Mouse (Mus musculus): ENCODE data around the gene Gm9507. TPM values are rescaled to one million over a fixed set of nuclear protein-coding genes. Genes with fewer than 3 reads are reported as not detected.

Gene Gm9507
- polyA plus RNA-seq (2012; rRNA removed) = not detected in 2 replicates

GRCm38 (mm10) chr10:77811743-77812142 lies at the start of gene Gm9507:
Gene Gm9507, minus strand, starts transcription at chr10:77811843.
- Histone ChIP-seq H3K4me1 (ENCODE audit: control insufficient read depth, insufficient read depth, insufficient read length) (no peaks in the 10 kb centered on the region), H3K36me3 (ENCODE audit: control insufficient read depth, insufficient read depth, low read length) (no peaks in the 10 kb centered on the region), H3K27ac (ENCODE audit: insufficient read depth, low read length) (no peak within 1 kb of the TSS), H3K4me3 (ENCODE audit: extremely low read depth, insufficient read depth, insufficient read length) (no peak within 1 kb of the TSS), H3K27me3 (ENCODE audit: control insufficient read depth, insufficient read depth, low read length) (no peaks in the 10 kb centered on the region)
- WGBS = 71% methylated on average over 5 of the region's 5 CpGs
- no peak for TF ChIP-seq CTCF (IDR thresholded peaks at IDR 0.05; ENCODE audit: extremely low read depth, insufficient read depth, insufficient read length, insufficient replicate concordance)
- TF ChIP-seq POLR2A (IDR thresholded peaks at IDR 0.05; ENCODE audit: low read depth, low read length) = no peak
- DNase-seq (ENCODE audit: low read depth in 1 of 2, low spot score in 2 of 2) = no peak

DNA sequence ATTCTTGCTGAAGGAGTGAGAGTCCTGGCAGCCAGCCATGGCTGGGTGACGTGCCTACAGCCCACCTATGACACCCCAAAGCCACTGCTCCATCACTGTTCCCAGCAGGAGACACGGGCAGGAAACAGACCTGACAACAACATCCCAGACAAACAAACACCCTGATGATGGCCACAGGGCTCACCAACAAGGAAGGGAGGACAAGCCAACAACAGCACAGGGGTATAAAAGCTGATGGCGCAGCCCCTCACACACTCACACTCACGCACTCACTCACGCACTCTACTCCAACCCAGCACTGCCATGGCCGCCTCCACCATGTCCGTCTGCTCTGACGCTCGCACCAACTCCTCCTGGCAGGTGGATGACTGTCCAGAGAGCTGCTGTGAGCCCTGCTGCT lies 40.9 kb upstream of the Gm9507 start, which contains the start of gene Gm10318:
TSS of gene Gm10318 (plus strand) at position 301 of the 400 bp plus-strand sequence.
- Histone ChIP-seq H3K27ac (ENCODE audit: insufficient read depth, low read length) (no peak within 1 kb of the TSS), H3K27me3 (ENCODE audit: control insufficient read depth, insufficient read depth, low read length) (no peaks in the 10 kb centered on the region), H3K36me3 (ENCODE audit: control insufficient read depth, insufficient read depth, low read length) (no peaks in the 10 kb centered on the region), H3K4me1 (ENCODE audit: control insufficient read depth, insufficient read depth, insufficient read length) (no peaks in the 10 kb centered on the region), H3K4me3 (ENCODE audit: extremely low read depth, insufficient read depth, insufficient read length) (no peak within 1 kb of the TSS)
- TF ChIP-seq CTCF (IDR thresholded peaks at IDR 0.05; ENCODE audit: extremely low read depth, insufficient read depth, insufficient read length, insufficient replicate concordance) = no peak
- TF ChIP-seq POLR2A (IDR thresholded peaks at IDR 0.05; ENCODE audit: low read depth, low read length) = no peak
- 68% methylated on average over 9 of the region's 9 CpGs for WGBS
- no peak for DNase-seq (ENCODE audit: low read depth in 1 of 2, low spot score in 2 of 2)

DNA sequence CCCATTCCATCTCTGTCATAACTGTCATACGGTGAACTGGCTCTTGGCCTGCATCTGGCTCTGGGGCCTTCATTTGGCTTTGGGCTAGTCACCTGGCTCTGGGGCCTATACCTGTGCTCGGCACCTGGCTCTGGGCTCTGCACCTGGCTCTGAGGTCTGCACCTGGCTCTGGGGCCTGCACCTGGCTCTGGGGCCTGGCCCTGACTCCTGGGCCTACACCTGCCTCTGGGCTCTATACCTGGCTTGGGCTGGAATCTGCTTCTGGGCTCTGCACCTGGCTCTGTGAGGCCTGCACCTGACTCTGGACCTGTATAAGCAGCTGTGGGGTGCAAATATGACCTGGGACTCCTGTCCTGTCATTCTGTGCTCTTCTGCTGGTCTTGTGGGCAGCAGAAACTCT lies 35.9 kb upstream of the Gm9507 start:
- 84% methylated on average over 2 of the region's 2 CpGs for WGBS
- Histone ChIP-seq H3K27ac (ENCODE audit: insufficient read depth, low read length) (no peak overlapping the region), H3K4me3 (ENCODE audit: extremely low read depth, insufficient read depth, insufficient read length) (no peak overlapping the region)

GRCm38 (mm10) chr10:77846961-77847360 lies 35.3 kb upstream of the Gm9507 start:
- 43% methylated on average over 2 of the region's 2 CpGs for WGBS
- Histone ChIP-seq H3K36me3 (ENCODE audit: control insufficient read depth, insufficient read depth, low read length) (no peaks in the 10 kb centered on the region), H3K4me1 (ENCODE audit: control insufficient read depth, insufficient read depth, insufficient read length) (no peaks in the 10 kb centered on the region), H3K27ac (ENCODE audit: insufficient read depth, low read length) (no peak overlapping the region), H3K4me3 (ENCODE audit: extremely low read depth, insufficient read depth, insufficient read length) (no peak overlapping the region), H3K27me3 (ENCODE audit: control insufficient read depth, insufficient read depth, low read length) (no peaks in the 10 kb centered on the region)
- no peak for DNase-seq (ENCODE audit: low read depth in 1 of 2, low spot score in 2 of 2)
- TF ChIP-seq CTCF (IDR thresholded peaks at IDR 0.05; ENCODE audit: extremely low read depth, insufficient read depth, insufficient read length, insufficient replicate concordance) (no peak), POLR2A (IDR thresholded peaks at IDR 0.05; ENCODE audit: low read depth, low read length) (no peak)

More for the DNA sequence above, 35.9 kb upstream of the Gm9507 start:
- TF ChIP-seq CTCF (IDR thresholded peaks at IDR 0.05; ENCODE audit: extremely low read depth, insufficient read depth, insufficient read length, insufficient replicate concordance) (no peak), POLR2A (IDR thresholded peaks at IDR 0.05; ENCODE audit: low read depth, low read length) (no peak)
- no peaks in the 10 kb centered on the region for H3K27me3 ChIP-seq (ENCODE audit: control insufficient read depth, insufficient read depth, low read length)
- H3K4me1 ChIP-seq (ENCODE audit: control insufficient read depth, insufficient read depth, insufficient read length) = no peaks in the 10 kb centered on the region
- no peak for DNase-seq (ENCODE audit: low read depth in 1 of 2, low spot score in 2 of 2)
- H3K36me3 ChIP-seq (ENCODE audit: control insufficient read depth, insufficient read depth, low read length) = no peaks in the 10 kb centered on the region

- DNase-seq (ENCODE audit: low read depth in 1 of 2, low spot score in 2 of 2) = no peak
- WGBS = 93% methylated on average over 2 of the region's 3 CpGs
- Histone ChIP-seq H3K4me3 (ENCODE audit: extremely low read depth, insufficient read depth, insufficient read length) (no peak within 1 kb of the TSS), H3K4me1 (ENCODE audit: control insufficient read depth, insufficient read depth, insufficient read length) (no peaks in the 10 kb centered on the region), H3K36me3 (ENCODE audit: control insufficient read depth, insufficient read depth, low read length) (no peaks in the 10 kb centered on the region), H3K27ac (ENCODE audit: insufficient read depth, low read length) (no peak within 1 kb of the TSS), H3K27me3 (ENCODE audit: control insufficient read depth, insufficient read depth, low read length) (no peaks in the 10 kb centered on the region)
- TF ChIP-seq POLR2A (IDR thresholded peaks at IDR 0.05; ENCODE audit: low read depth, low read length) (no peak), CTCF (IDR thresholded peaks at IDR 0.05; ENCODE audit: extremely low read depth, insufficient read depth, insufficient read length, insufficient replicate concordance) (no peak)
These were observed 34.9 kb upstream of the Gm9507 start, which contains the start of gene Gm36176 for GRCm38 (mm10) chr10:77846503-77846902. Gene Gm36176, plus strand, starts transcription at chr10:77846803.

- Histone ChIP-seq H3K4me1 (ENCODE audit: control insufficient read depth, insufficient read depth, insufficient read length) (no peaks in the 10 kb centered on the region), H3K4me3 (ENCODE audit: extremely low read depth, insufficient read depth, insufficient read length) (no peak overlapping the region), H3K27me3 (ENCODE audit: control insufficient read depth, insufficient read depth, low read length) (no peaks in the 10 kb centered on the region), H3K27ac (ENCODE audit: insufficient read depth, low read length) (no peak overlapping the region), H3K36me3 (ENCODE audit: control insufficient read depth, insufficient read depth, low read length) (no peaks in the 10 kb centered on the region)
- no peak for TF ChIP-seq CTCF (IDR thresholded peaks at IDR 0.05; ENCODE audit: extremely low read depth, insufficient read depth, insufficient read length, insufficient replicate concordance)
- TF ChIP-seq POLR2A (IDR thresholded peaks at IDR 0.05; ENCODE audit: low read depth, low read length) = no peak
- 71% methylated on average over 6 of the region's 6 CpGs for WGBS
- no peak for DNase-seq (ENCODE audit: low read depth in 1 of 2, low spot score in 2 of 2)
These were observed 27.4 kb upstream of the Gm9507 start for GRCm38 (mm10) chr10:77839006-77839405.

GRCm38 (mm10) chr10:77835647-77836046 lies 24.0 kb upstream of the Gm9507 start, which contains the start of gene Krtap10-10:
Gene Krtap10-10, plus strand, starts transcription at chr10:77835947.
- H3K27me3 ChIP-seq (ENCODE audit: control insufficient read depth, insufficient read depth, low read length) = no peaks in the 10 kb centered on the region
- no peaks in the 10 kb centered on the region for H3K4me1 ChIP-seq (ENCODE audit: control insufficient read depth, insufficient read depth, insufficient read length)
- no peaks in the 10 kb centered on the region for H3K36me3 ChIP-seq (ENCODE audit: control insufficient read depth, insufficient read depth, low read length)
- TF ChIP-seq CTCF (IDR thresholded peaks at IDR 0.05; ENCODE audit: extremely low read depth, insufficient read depth, insufficient read length, insufficient replicate concordance) = no peak
- TF ChIP-seq POLR2A (IDR thresholded peaks at IDR 0.05; ENCODE audit: low read depth, low read length) = no peak
- DNase-seq (ENCODE audit: low read depth in 1 of 2, low spot score in 2 of 2) = no peak
- H3K27ac ChIP-seq (ENCODE audit: insufficient read depth, low read length) = no peak within 1 kb of the TSS
- 68% methylated on average over 9 of the region's 9 CpGs for WGBS
- no peak within 1 kb of the TSS for H3K4me3 ChIP-seq (ENCODE audit: extremely low read depth, insufficient read depth, insufficient read length)

Measured in spleen, adult 2 months (tissue).